Mouse (Mus musculus) inflammation-experienced regulatory T-cells, adult 6 months (primary cell): Measurements from ENCODE around the gene Neu4. TPM values are rescaled to one million over a fixed set of nuclear protein-coding genes. Genes with fewer than 3 reads are reported as not detected.
"Not testable (repeated sequence)": the region's sequence is repeated elsewhere in the genome, so short reads cannot be mapped to it uniquely, and the experiment has no call there.

Experiments
- ATAC-seq: one replicate; pipeline ENCODE4 v1.8.0; 2017
- polyA plus RNA-seq, 3 experiments: library from polyadenylated mRNA; unstranded; fragments of 100-300 nt; shearing (Covaris generic); gene quantifications; one replicate each; pipeline ENCODE4 v1.2.1; 2017

The Neu4 gene
- under 1 TPM in 1 of 3 experiments, not detected in 2; 0.33 TPM for polyA plus RNA-seq

DNA sequence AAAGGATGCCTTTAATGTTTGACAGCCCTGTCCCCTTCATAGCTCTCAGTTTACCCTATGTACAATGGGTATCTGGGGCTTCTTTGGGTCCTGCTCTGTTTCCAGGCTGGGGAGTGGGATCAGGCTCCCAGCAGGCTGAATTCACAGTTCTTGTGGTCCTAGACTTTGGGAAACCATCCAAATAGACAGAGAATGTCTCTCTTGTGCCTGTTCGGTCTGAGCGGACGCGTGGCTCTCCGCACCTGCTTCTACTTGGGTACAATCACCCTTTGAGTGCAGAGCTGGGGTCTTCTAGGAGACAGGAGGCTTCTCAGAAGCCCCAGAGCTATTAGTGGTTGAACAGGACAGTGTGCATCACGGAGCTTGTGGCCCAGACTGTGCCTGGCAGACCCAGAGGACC is at the start of gene Neu4:
Neu4 (plus strand) TSS at position 301 of the 400 bp plus-strand sequence.
- no peak for ATAC-seq

GRCm38 (mm10) chr1:93970797-93971196 is 49.5 kb upstream of the Neu4 start:
- ATAC-seq = not testable (repeated sequence)

- ATAC-seq = not testable (repeated sequence)
Measured at GRCm38 (mm10) chr1:93975764-93976163, 44.5 kb upstream of the Neu4 start.

DNA sequence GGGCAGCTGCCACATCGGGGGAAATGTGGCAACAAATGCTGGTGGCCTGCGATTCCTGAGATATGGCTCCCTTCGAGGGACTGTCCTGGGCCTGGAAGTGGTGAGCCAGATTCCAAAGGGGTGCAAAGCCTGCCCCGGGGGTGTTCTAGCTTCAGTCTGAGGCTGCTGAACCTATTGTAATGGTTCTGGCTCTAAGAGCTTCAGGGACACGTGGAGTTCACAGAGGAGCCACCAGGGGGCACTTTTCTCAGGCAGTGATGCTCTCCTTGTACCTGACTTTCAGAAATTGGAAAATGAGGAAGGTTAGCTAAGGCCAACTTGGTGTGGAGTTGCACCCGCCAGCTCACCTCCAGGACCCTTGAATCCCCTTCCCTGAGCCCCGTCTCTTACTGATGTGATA is 42.0 kb upstream of the Neu4 start:
- peak; percentile 74 for ATAC-seq

DNA sequence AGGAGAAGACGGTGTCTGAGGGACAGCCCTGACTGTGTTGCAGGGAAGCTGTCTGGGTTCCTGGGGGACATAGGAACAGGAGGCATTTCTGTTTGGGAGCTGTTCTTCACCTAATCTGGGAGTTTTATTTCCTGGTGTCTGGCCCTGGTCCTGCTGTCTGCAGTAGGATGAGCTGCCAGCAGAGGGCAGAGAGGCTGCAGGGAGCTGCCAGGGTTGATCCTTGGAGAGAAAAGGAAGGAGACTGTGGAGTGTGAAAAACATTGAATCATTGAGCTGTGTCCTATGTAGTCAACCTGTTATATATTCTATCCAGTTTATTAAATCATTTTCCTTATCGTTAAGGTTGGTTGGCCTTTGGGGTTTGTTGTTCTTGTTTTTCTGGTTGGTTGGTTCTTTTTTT is 39.3 kb upstream of the Neu4 start:
- peak; percentile 62 for ATAC-seq

GRCm38 (mm10) chr1:93986167-93986566 is 34.1 kb upstream of the Neu4 start:
- no peak for ATAC-seq

DNA sequence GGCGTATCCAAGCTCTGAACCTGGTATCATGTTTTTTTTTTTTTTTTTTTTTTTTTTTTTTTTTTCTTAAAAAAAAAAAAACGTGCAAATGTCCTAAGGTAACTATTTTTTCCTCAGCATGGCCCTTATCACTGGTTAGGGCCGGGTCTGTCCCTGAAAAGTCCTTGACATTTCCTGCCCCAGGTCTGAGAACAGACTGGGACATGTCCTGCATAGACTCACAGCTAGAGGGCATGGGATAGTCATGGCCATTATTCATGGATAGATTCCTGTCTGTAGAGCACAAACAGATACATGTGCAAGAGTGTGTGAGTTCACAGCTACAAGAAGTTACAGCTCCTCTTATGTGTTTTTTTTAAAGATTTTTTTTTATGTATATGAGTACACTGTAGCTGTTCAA is 31.5 kb upstream of the Neu4 start:
- ATAC-seq = no peak

DNA sequence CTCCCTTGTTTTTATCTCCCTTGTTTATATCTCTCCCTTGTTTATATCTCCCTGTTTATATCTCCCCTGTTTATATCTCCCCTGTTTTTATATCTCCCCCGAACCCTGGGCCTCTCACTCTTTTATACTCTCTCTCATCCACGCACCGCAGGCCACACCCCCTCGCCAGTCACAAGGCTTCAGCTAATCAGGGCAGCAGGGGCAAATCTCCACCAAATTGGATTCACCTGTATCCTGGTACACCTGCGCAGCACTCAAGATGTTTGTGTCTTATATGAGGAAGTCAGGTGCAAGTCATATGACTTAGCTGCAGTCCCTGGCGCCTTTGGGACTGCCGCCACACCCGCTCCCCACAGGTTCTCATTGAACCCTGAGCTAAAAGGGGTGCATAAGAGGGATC is 30.0 kb upstream of the Neu4 start, which contains the start of gene Gal3st2c:
Gal3st2c (plus strand) TSS at position 301 of the 400 bp plus-strand sequence.
- ATAC-seq = not testable (repeated sequence)

GRCm38 (mm10) chr1:93991068-93991467 is 29.2 kb upstream of the Neu4 start:
- not testable (repeated sequence) for ATAC-seq

GRCm38 (mm10) chr1:93991491-93991890 is 28.8 kb upstream of the Neu4 start:
- ATAC-seq = not testable (repeated sequence)

GRCm38 (mm10) chr1:94001023-94001422 is 19.2 kb upstream of the Neu4 start:
- ATAC-seq = no peak

DNA sequence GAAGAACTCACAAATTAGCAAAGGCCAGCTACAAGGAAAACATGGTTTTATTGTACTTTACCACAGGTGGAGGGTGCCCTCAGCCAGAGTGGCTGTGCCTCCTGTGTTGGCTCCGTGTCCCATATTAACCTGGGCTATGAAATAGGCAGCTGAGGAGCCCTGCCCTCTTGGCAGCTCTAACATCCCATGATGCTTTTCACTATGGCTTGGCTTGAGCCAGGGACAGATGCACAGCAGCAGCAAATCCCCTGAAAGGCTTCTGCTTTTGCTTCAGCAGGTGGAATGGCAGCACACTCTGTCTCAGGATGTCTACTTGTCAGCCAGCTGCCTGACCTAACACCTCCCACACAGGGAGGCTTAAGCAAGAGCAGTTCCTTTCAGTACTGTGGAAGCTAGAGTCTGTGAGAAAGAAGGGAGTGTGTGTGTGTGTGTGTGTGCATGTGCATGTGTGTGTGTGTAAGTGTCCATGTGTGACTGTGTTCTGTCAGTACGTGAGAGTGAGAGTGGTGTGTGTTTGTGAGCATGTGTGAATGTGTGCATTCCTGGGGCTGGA is 14.2 kb upstream of the Neu4 start:
- not testable (repeated sequence) for ATAC-seq

DNA sequence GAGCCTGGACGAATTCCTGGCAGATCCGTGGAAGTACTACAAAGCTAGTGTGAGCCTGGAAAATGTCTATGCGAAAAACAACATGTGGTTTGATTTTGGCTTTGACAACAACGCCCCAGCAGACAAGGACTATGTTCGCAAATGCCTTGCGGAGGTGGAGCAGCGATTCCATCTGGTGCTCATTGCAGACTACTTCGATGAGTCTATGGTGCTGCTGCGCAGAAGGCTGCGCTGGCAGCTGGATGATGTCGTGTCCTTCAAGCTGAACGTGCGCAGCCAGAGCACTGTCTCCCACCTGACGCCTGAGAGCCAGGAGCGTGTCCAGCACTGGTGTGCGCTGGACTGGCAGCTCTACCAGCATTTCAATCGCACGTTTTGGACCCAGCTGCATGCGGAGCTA is 11.4 kb upstream of the Neu4 start:
- ATAC-seq = not testable (repeated sequence)

- no peak for ATAC-seq
Measured at GRCm38 (mm10) chr1:94011643-94012042, 8.6 kb upstream of the Neu4 start.

GRCm38 (mm10) chr1:94027506-94028108 is 7.4 kb downstream of the Neu4 start:
- ATAC-seq = no peak

- no peak for ATAC-seq
Measured at GRCm38 (mm10) chr1:94028741-94029140, 8.5 kb downstream of the Neu4 start.

- no peak for ATAC-seq
Measured at GRCm38 (mm10) chr1:94033075-94033602, 12.9 kb downstream of the Neu4 start.

DNA sequence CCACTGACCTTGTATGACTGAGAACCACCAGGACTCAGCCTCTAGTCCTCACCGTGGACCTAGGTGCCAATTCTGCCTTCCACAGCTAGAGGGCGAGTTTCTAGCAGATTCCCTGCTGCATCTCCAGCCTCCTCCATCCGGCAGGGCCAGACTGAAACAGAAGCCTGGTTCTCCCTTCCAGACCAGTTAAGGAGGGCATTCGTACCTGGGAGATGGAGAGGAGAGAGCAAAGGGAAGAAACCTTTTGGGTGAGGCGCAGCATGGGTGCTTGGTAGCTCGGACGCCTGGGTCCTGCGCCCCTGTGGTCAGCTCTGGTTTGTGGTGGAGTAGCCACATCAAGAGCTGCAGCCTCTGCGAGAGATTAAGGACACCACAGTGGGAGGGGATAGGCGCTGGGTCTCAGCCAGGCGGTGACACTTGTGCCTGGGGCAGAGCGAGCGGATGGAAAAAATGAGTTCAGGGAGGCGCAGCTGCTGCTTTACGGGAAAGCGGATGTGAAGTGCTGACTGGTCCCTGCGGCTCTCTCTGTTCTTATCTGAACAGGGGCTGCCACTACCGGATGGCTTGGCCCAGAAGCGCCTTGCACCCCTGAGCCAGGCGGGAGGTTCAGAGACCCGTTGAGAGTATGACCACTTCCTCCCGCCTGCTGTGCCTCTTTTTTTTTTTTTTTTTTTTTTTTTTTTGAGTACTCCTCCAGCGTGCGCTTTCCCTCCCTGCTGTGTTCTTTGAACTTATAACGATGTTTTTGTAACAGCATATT is 14.9 kb downstream of the Neu4 start:
- ATAC-seq = peak; percentile 84

DNA sequence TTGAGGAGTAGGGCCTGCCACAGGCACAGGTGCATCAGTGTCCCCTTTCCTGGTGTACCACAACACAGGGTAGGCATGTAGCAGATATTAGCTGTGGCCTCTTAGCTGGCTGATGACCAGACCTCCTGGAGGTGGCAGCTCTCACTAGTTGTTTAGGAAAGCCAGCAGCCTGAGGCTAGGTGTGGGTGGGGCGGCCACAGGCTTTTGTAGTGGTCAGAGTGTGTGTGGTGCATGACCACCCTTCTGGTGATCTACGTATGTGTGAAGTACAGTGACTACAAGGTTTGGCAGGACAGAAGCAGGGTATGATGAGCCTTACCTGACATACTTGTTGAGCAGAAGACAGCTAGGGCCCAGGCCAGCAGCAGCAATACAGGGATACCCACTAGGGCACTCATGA is 20.1 kb downstream of the Neu4 start:
- no peak for ATAC-seq

- peak; percentile 12 for ATAC-seq
Measured at GRCm38 (mm10) chr1:94045559-94045958, 25.3 kb downstream of the Neu4 start.

- ATAC-seq = peak; percentile 51
Measured at GRCm38 (mm10) chr1:94046544-94046943, 26.3 kb downstream of the Neu4 start.

DNA sequence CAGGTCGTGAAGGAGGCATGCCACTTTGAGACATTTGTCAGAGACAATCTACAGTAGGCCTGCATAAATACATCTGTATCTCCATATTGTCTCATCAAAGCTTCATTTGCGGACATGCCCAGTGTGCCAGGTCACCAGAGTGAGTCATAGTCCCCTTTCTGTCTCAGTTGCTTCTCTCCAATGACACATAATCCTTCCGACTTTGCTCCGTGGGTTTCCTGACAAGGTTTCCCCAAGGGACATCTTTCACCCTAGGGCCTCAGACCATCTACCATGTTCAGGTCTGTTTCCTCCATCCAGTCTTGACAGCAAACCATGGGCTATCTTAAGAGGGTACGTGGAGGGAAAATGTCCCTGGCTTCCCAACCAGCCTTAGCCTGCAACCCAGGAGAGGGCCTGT is 30.9 kb downstream of the Neu4 start:
- no peak for ATAC-seq

GRCm38 (mm10) chr1:94052373-94052772 is 32.1 kb downstream of the Neu4 start, which contains the start of gene Pdcd1:
TSS of gene Pdcd1 (minus strand) at chr1:94052553.
- peak; percentile 67 for ATAC-seq
